Mouse (Mus musculus) lung, postnatal 14 days (tissue): ENCODE results near the gene Gm853.

Experiments used
- DNase-seq: peaks from one replicate; pipeline ENCODE4 v3.0.0; 2021

Gene Gm853

GRCm38 (mm10) chr4:130213197-130213596 lies 9.0 kb downstream of the Gm853 start:
- no peak for DNase-seq

GRCm38 (mm10) chr4:130212421-130212820 lies 9.8 kb downstream of the Gm853 start:
- DNase-seq, result no peak

GRCm38 (mm10) chr4:130211870-130212269 lies 10.3 kb downstream of the Gm853 start:
- no peak for DNase-seq

- DNase-seq, result peak; percentile 91
These were observed 23.2 kb downstream of the Gm853 start for GRCm38 (mm10) chr4:130198694-130199670.

- DNase-seq, result no peak
These were observed 25.7 kb downstream of the Gm853 start for GRCm38 (mm10) chr4:130196542-130196941.

- no peak for DNase-seq
These were observed 26.3 kb downstream of the Gm853 start for GRCm38 (mm10) chr4:130195924-130196323.

GRCm38 (mm10) chr4:130192266-130192665 lies 29.9 kb downstream of the Gm853 start:
- DNase-seq, result no peak

GRCm38 (mm10) chr4:130189606-130190005 lies 32.6 kb downstream of the Gm853 start:
- no peak for DNase-seq

- peak; percentile 92 for DNase-seq
These were observed 33.3 kb downstream of the Gm853 start for GRCm38 (mm10) chr4:130188806-130189297.

GRCm38 (mm10) chr4:130186891-130187290 lies 35.3 kb downstream of the Gm853 start:
- DNase-seq, result no peak

GRCm38 (mm10) chr4:130186450-130186849 lies 35.8 kb downstream of the Gm853 start:
- DNase-seq, result no peak

GRCm38 (mm10) chr4:130183879-130184278 lies 38.3 kb downstream of the Gm853 start:
- DNase-seq, result no peak

GRCm38 (mm10) chr4:130183023-130183422 lies 39.2 kb downstream of the Gm853 start:
- no peak for DNase-seq

GRCm38 (mm10) chr4:130181886-130182285 lies 40.3 kb downstream of the Gm853 start:
- peak; percentile 68 for DNase-seq

- DNase-seq, result no peak
These were observed 41.1 kb downstream of the Gm853 start for GRCm38 (mm10) chr4:130180909-130181602.

GRCm38 (mm10) chr4:130179876-130180275 lies 42.3 kb downstream of the Gm853 start:
- DNase-seq, result no peak

- no peak for DNase-seq
These were observed 44.7 kb downstream of the Gm853 start for GRCm38 (mm10) chr4:130177536-130177935.

GRCm38 (mm10) chr4:130177087-130177486 lies 45.1 kb downstream of the Gm853 start:
- peak; percentile 66 for DNase-seq

- no peak for DNase-seq
These were observed 46.0 kb downstream of the Gm853 start for GRCm38 (mm10) chr4:130176156-130176720.

GRCm38 (mm10) chr4:130175072-130175711 lies 47.0 kb downstream of the Gm853 start, which contains the start of gene Tinagl1:
Gene Tinagl1 (minus strand): TSS chr4:130175122.
- DNase-seq, result peak; percentile 54

GRCm38 (mm10) chr4:130174335-130175031 lies 47.7 kb downstream of the Gm853 start:
- peak; percentile 78 for DNase-seq

GRCm38 (mm10) chr4:130173911-130174311 lies 48.3 kb downstream of the Gm853 start:
- DNase-seq, result no peak
